Mouse (Mus musculus) hematopoietic stem cell, adult 5-6 weeks (primary cell): ENCODE measurements around the gene Hrnr. TPM values are rescaled to one million over a fixed set of nuclear protein-coding genes. Genes with fewer than 3 reads are reported as not detected.

Source experiments
- total RNA-seq: library from RNA; stranded (forward); fragments of 172-1452, 232-1000 nt; gene quantifications from 2 replicates; pipeline ENCODE4 v1.2.3, GENCODE M21; 2017

Gene Hrnr
- total RNA-seq, 1 experiment from 2014 or later: not detected

Other genes with a start within 250 kb of the Hrnr start
- gene Crnn, start 175.0 kb upstream of the Hrnr start, total RNA-seq: not detected in 2 replicates
- gene Flg2, start 122.5 kb upstream of the Hrnr start, total RNA-seq: not detected in 2 replicates
- gene Flg, start 46.2 kb upstream of the Hrnr start, total RNA-seq: not detected in 2 replicates
- gene Rptn, start 74.0 kb downstream of the Hrnr start, total RNA-seq: not detected in 2 replicates
- not detected in 2 replicates for gene Tchh, start 122.6 kb downstream of the Hrnr start, total RNA-seq
- gene Tchhl1, start 149.0 kb downstream of the Hrnr start, total RNA-seq: not detected in 2 replicates
- gene S100a11, start 200.7 kb downstream of the Hrnr start, total RNA-seq: 49.1 and 66.1 TPM in 2 replicates
- 357 and 381 TPM in 2 replicates for gene S100a10, start 235.3 kb downstream of the Hrnr start, total RNA-seq